Mouse (Mus musculus) splenic B cell, adult 2 months (primary cell): ENCODE data around the gene Fggy.

Experiments
- DNase-seq: peaks from one replicate; pipeline ENCODE4 v3.0.0-alpha.2; 2011; ENCODE audit warnings: low read depth, low spot score
- H3K27me3 ChIP-seq: 2 replicates; pipeline ENCODE4 v1.6.1; 2012; ENCODE audit warnings: mild to moderate bottlenecking, low read length, moderate library complexity, mixed read lengths; ENCODE audit not compliant: control insufficient read depth, poor library complexity, insufficient read depth, severe bottlenecking
- H3K36me3 ChIP-seq: 2 replicates; pipeline ENCODE4 v1.6.1; 2012; ENCODE audit warnings: mild to moderate bottlenecking, low read length, moderate library complexity, mixed read lengths; ENCODE audit not compliant: control insufficient read depth, poor library complexity, insufficient read depth, severe bottlenecking

Fggy gene

DNA sequence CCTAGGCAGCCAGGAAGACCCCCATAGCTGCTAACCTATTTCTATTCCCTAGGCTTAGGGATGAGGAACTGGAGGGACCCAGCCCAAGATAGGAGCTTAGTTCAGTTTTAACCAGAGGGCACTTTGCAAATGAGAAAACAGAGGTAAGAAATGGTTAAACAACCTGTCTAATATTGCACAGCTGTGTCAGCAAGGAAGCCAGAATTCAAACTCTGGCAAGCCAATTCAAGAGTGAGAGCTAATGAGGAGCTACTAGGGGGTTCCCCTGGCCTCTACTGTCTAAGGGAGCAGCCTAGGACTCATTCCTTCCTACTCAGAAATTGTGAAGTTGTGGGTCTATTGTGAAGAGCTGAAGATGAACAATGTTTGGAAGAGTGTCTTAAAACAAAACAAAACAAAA lies 289.9 kb downstream of the Fggy start:
- Histone ChIP-seq H3K27me3 (no peaks in the 10 kb centered on the region), H3K36me3 (no peaks in the 10 kb centered on the region)
- DNase-seq, result no peak

DNA sequence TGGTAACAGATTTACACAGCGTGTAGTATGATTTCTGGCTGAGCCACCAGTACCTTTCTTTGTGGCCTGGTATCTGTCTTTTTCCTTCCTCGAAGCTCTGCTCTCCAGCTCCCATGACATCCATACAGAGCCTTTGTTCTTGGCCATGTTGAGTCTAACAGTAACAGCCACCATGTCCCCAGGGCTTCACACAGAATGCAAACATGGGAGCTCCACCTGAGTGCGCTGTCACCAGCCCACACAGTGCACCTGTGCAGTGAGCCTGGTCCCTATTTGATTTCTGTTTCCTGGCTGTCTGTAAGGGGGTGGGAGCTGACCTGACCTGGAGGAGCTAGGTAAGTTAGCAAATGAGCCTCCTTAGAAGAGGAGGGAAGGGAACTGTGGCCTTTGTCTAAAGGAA lies 290.4 kb downstream of the Fggy start:
- peak; percentile 22 for DNase-seq
- no peaks in the 10 kb centered on the region for H3K27me3 ChIP-seq
- H3K36me3 ChIP-seq, result no peaks in the 10 kb centered on the region

GRCm38 (mm10) chr4:95849497-95849896 lies 292.2 kb downstream of the Fggy start:
- peak; percentile 17 for DNase-seq

GRCm38 (mm10) chr4:95850044-95850739 lies 292.9 kb downstream of the Fggy start:
- H3K36me3 ChIP-seq, result no peaks in the 10 kb centered on the region
- peak; percentile 65 for DNase-seq
- H3K27me3 ChIP-seq, result no peaks in the 10 kb centered on the region

More at GRCm38 (mm10) chr4:95849497-95849896, 292.2 kb downstream of the Fggy start:
- H3K36me3 ChIP-seq, result no peaks in the 10 kb centered on the region
- H3K27me3 ChIP-seq, result no peaks in the 10 kb centered on the region

GRCm38 (mm10) chr4:95852257-95852656 lies 294.9 kb downstream of the Fggy start:
- H3K36me3 ChIP-seq, result no peaks in the 10 kb centered on the region
- DNase-seq, result no peak
- H3K27me3 ChIP-seq, result no peaks in the 10 kb centered on the region

DNA sequence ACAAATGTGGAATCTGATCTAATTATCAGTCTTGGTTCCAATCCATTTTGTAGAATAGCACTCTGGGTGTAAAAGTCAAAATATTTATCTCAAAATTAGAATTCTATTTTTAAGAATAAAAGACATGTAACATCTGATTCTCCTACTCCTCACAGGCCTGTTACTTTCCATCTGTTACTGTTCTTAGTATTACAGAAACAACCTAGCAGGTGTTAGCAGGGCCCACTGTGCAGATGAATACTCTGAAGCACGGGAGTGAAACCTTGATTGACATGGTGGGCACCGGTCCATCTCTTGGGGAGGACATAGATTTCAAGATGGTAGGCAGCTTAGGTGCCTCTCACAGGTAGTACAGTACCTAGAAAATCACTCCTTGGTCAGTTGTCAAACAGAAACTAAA lies 298.7 kb downstream of the Fggy start:
- no peaks in the 10 kb centered on the region for H3K27me3 ChIP-seq
- no peak for DNase-seq
- no peaks in the 10 kb centered on the region for H3K36me3 ChIP-seq

- Histone ChIP-seq H3K36me3 (no peaks in the 10 kb centered on the region), H3K27me3 (no peaks in the 10 kb centered on the region)
- no peak for DNase-seq
Observed at GRCm38 (mm10) chr4:95860601-95861000, 303.3 kb downstream of the Fggy start.

GRCm38 (mm10) chr4:95861074-95861473 lies 303.8 kb downstream of the Fggy start:
- DNase-seq, result no peak
- H3K36me3 ChIP-seq, result no peaks in the 10 kb centered on the region

GRCm38 (mm10) chr4:95861741-95862155 lies 304.4 kb downstream of the Fggy start:
- DNase-seq, result no peak
- Histone ChIP-seq H3K27me3 (no peaks in the 10 kb centered on the region), H3K36me3 (no peaks in the 10 kb centered on the region)

More at GRCm38 (mm10) chr4:95861074-95861473, 303.8 kb downstream of the Fggy start:
- H3K27me3 ChIP-seq, result no peaks in the 10 kb centered on the region

DNA sequence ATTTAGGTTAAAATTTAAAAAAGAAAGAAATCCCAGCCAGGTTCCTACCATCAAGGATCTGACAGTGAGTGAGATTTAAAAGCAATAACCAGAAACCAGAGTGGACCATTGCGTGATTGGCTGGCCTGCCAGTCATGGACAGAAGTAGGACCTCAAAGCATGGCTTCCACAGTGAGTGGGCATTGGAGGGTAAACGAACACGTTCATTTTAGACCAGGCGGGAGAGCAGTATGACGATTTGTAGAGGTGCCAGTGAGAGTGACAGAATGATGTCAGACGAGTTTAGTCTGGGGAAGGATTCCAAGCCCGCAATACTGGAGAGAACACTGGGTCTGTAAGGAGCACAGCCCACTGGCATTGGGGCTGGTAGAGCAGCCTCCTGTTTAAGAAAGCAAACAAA lies 305.0 kb downstream of the Fggy start:
- Histone ChIP-seq H3K27me3 (no peaks in the 10 kb centered on the region), H3K36me3 (no peaks in the 10 kb centered on the region)
- DNase-seq, result no peak

DNA sequence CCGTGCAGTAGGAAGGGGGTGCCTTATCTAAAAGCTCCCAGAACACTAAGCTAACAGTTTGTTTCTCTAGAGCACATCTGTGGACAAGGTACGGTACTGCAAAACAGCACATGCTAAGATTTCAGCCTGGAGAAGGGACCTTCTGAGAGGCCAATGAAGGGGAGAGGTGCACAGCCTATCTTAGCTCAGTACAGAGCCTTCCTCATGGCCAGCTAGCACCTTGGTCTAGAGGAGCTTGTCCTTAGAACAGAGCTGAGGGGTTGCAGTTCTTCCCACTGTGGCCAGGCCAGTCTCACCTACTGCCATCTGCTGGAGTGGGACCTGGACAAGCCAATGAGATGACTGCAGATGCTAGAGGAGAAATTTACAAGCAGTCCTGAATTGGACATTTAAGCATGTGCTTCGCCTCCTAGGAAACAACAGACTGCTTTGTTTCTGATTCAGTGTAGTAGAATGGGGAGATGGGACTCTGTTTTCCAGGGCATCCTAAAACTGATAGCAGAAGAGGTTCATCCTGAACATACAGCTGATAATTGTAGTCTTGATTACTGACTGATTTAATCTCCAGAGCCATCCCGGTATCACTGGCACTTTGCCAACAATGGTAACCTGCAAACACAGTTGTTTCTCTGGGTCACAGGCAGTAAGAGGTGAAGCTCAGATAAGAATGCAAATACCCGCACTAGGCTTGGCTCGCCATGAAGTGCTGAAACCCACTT lies 305.6 kb downstream of the Fggy start:
- DNase-seq, result no peak
- Histone ChIP-seq H3K27me3 (no peaks in the 10 kb centered on the region), H3K36me3 (no peaks in the 10 kb centered on the region)

DNA sequence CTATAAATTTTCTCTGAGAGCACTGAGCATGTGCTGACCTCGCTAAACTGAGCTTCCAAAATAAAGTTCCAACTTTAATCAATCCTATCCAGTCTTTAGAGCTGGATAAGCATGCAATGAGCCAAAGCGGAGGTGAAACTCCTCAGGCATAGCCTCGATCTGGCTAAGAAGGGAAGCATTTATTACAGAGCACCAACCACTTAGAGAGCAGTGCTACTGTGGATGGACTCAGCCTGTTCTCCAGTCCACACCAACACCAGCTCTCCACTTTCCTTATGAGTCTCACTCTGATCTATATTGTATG lies 306.1 kb downstream of the Fggy start:
- no peaks in the 10 kb centered on the region for H3K27me3 ChIP-seq

GRCm38 (mm10) chr4:95865251-95865650 lies 307.9 kb downstream of the Fggy start:
- Histone ChIP-seq H3K27me3 (no peaks in the 10 kb centered on the region), H3K36me3 (no peaks in the 10 kb centered on the region)
- no peak for DNase-seq

More for the DNA sequence above, 306.1 kb downstream of the Fggy start:
- H3K36me3 ChIP-seq, result no peaks in the 10 kb centered on the region
- no peak for DNase-seq

DNA sequence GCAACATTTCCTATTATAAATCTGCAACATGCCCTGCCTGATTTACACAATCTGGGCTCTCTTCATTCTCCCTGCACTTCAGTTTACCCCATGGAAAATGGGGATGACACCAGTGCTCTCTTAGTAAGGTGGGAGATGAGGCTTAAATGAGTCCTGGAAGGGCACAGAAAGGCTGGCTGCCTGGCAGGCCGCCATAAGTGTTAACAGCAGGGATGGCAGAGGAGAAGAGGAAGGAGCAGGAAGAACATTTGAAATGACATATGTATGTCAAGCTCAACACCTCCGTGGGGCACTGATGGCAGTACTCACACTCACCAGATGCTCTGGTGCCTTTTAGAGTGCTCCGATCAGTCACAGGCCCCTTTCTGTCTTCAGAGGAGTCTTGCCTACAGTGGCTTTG lies 308.6 kb downstream of the Fggy start:
- Histone ChIP-seq H3K27me3 (no peaks in the 10 kb centered on the region), H3K36me3 (no peaks in the 10 kb centered on the region)
- DNase-seq, result no peak

- no peaks in the 10 kb centered on the region for H3K27me3 ChIP-seq
- H3K36me3 ChIP-seq, result no peaks in the 10 kb centered on the region
- DNase-seq, result no peak
Observed at GRCm38 (mm10) chr4:95867103-95867502, 309.8 kb downstream of the Fggy start.
